Mouse (Mus musculus): ENCODE results near the gene Wapl.

Gene Wapl

DNA sequence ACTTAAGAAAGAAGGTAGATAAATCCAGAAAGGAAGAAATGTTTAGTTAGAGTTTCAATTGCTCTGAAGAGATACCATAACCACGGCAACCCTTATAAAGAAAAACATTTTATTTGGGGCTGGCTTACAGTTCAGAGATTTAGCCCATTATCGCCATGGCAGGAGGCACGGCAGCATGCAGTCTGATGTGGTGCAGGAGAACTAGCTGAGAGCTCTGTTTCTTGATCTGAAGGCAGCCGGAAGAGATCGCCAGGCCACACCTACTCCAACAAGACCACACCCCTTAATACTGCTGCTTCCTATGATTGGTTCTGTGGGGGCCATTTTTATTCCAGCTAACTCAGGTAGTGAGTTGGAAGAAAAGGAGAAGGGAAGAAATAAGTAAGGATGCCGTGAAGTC is 100.5 kb downstream of the Wapl start:
- DNase-seq, result no peak

DNA sequence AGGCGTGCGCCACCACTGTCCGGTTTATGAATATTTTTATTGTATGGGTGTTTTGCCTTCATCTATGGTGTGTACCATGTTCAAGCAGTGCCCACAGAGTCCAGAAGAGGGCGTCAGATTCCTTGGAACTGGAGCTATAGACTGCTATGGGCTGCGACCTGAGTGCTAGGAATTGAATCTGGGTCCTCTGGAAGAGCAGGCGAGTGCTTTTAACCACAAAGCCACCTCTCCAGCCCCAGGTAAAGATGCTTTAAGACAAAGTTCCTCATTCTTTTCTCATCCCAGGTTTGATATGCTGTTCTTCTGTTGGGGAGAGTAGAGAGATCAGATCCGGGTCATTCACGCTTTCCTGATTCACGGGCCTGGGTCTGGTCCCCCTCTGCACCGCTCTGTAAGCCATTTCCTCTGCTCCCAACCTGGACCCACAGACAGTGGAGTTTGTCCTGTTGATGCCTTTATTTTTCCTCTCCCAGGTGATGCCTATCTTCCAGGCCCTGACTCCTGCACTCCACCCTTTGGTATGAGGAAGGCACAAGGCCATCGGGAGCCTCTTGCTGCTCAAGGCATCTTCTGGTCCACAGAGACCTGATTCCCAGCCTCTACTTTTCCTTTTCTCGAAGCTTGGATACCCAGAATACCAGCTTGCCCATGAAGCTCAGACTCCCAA is 103.1 kb downstream of the Wapl start:
- DNase-seq, result no peak

DNA sequence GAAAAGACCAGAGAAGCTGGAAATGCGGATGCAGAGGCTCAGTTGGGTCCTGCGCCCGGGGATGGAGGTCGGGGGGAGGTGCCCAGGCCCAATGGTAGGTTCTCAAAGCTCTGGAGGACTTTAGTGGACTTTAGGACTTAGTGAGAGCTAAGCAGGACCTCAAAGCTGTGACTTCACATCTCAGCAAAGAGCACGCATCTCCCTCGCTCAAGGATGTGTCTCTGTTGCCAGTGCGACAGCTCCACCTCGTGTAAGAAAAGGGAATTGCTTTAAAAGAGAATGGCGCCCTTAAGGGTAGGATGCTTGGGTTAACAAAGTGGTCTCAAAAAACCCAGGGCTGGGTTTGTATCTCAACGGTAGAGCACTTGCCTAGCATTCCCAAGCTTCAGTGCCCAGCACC is 104.1 kb downstream of the Wapl start:
- peak; percentile 73 to 82 for DNase-seq

DNA sequence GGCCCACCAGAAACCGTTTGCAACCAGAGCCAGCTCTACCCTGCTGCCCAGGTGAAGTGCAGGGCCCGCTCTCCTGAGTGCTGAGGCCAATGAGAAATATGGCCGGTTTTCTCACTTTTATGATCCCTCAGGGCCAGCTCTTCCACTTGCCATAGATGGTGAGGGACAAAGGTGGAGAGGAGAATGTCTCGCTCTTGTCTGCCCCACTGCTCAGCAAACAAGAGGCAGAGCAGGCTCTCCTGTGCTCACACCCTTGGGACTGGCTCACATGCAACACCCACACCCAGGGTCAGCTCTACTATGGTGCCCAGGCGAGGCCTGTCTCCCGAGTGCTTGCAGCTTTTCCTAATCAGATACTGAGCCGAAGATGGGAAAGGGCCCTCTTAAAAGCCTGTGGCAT is 105.0 kb downstream of the Wapl start:
- DNase-seq, result no peak

DNA sequence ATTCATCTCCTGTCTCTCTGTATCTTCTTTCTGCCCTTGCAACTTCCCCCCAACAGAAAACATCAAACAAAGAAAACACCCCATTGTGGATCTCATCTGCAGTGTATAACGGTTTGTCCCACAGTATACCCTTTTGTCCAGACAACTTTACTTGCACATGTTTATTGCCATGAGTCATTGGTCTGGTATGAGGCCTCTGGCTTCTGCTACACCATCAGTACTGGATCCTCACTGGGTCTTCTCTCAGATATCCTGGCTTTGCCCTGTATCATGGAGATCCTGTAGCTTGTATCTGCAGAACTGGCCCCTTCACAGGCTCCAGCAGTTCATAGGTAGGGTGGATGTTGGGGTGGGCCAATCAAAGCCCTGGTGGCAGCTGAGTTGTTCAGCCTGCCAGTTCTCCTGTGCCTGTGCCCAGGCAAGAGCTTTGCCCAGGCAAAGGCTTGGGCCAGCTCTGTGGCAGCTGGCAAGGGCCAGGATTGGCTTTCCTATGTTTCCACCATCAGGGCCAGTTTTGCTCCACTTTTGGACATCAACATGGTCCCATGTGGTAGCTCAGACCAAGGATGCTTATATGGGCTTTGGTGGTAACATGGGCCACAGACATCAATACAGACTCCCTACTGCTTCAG is 119.8 kb downstream of the Wapl start:
- DNase-seq, result peak; percentile 40 to 59

Data from cerebellum, postnatal 10 days (tissue).